Mouse (Mus musculus) testis, adult 2 months (tissue): ENCODE results near the gene Hcn4.

Experiments
- CTCF ChIP-seq: fragments of 200-500 bp; IDR thresholded peaks from 2 replicates; pipeline ENCODE4 v1.5.1; 2012; ENCODE audit warnings: low read depth, mild to moderate bottlenecking, inconsistent platforms, low read length, moderate library complexity; ENCODE audit not compliant: control insufficient read depth, insufficient read depth, insufficient replicate concordance
- POLR2A ChIP-seq: fragments of 200-500 bp; IDR thresholded peaks from 2 replicates; pipeline ENCODE4 v1.6.1; 2012; ENCODE audit warnings: low read depth, mild to moderate bottlenecking, inconsistent platforms, low read length, moderate library complexity; ENCODE audit not compliant: control insufficient read depth

GRCm38 (mm10) chr9:58854931-58855330 is 31.7 kb downstream of the Hcn4 start:
- TF ChIP-seq CTCF: no peak
- TF ChIP-seq POLR2A: no peak
